Mouse (Mus musculus): Measurements from ENCODE around the gene Efcab7.

DNA sequence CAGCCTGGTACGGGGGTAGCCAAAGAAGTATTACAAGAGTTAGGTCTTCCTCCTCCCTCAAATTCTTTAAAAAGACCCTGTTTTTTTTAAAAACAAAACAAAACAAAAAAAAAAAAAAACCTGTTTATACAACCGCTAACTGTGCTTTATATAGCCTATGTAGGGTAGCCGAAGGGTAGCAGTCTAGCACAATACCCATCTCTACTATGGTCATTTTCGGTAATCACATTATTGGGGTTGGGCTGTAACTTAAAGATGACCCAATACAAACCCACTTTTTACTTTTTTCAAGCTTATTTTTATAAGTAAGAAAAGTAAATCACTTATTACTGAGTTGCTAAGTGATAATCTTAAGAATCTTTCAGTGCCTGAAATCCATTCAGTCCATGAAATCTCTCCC is 661 bp upstream of the Efcab7 start:
- TF ChIP-seq POLR2A (IDR thresholded peaks at IDR 0.05; ENCODE audit: low read depth, low read length) (no peak), CTCF (IDR thresholded peaks at IDR 0.05; ENCODE audit: borderline replicate concordance, insufficient read depth, low read length) (no peak)
